Mouse (Mus musculus) urinary bladder, postnatal 4 days (tissue): Measurements from ENCODE around the gene Ces2f.
"Not testable (repeated sequence)": the region's sequence is repeated elsewhere in the genome, so short reads cannot be mapped to it uniquely, and the experiment has no call there.

Experiments used
- DNase-seq, 2 experiments: peaks; one replicate each; pipeline ENCODE4 v3.0.0; 2021 to 2022; ENCODE audit warnings: low spot score in 2 of 2

Gene Ces2f

GRCm38 (mm10) chr8:104947056-104947455 is at the start of gene Ces2f:
Ces2f (plus strand) TSS chr8:104947356.
- no peak for DNase-seq

GRCm38 (mm10) chr8:104901746-104902145 is 45.4 kb upstream of the Ces2f start:
- no peak for DNase-seq

GRCm38 (mm10) chr8:104907111-104907510 is 40.0 kb upstream of the Ces2f start:
- no peak for DNase-seq

- not testable (repeated sequence) for DNase-seq
These were observed 38.1 kb upstream of the Ces2f start for GRCm38 (mm10) chr8:104909021-104909420.

- not testable (repeated sequence) for DNase-seq
These were observed 37.5 kb upstream of the Ces2f start for GRCm38 (mm10) chr8:104909651-104910050.

GRCm38 (mm10) chr8:104925972-104926596 is 21.1 kb upstream of the Ces2f start, which contains the start of gene Ces2e:
Ces2e (plus strand) TSS chr8:104926260.
- DNase-seq: no peak

GRCm38 (mm10) chr8:104927301-104927700 is 19.9 kb upstream of the Ces2f start:
- no peak for DNase-seq

- no peak for DNase-seq
These were observed 2.5 kb upstream of the Ces2f start for GRCm38 (mm10) chr8:104944665-104945064.

GRCm38 (mm10) chr8:104949031-104949430 is 1.9 kb downstream of the Ces2f start:
- no peak for DNase-seq

GRCm38 (mm10) chr8:104961537-104961961 is 14.4 kb downstream of the Ces2f start, which contains the start of gene Ces2g:
Ces2g (plus strand) TSS chr8:104961718.
- DNase-seq: peak in 1 of 2 experiments; percentile 24

GRCm38 (mm10) chr8:104962229-104962901 is 15.2 kb downstream of the Ces2f start:
- no peak for DNase-seq

GRCm38 (mm10) chr8:104963375-104963894 is 16.3 kb downstream of the Ces2f start:
- DNase-seq: no peak

- no peak for DNase-seq
These were observed 37.0 kb downstream of the Ces2f start for GRCm38 (mm10) chr8:104984126-104984525.

- no peak for DNase-seq
These were observed 37.8 kb downstream of the Ces2f start for GRCm38 (mm10) chr8:104984942-104985341.

- DNase-seq: no peak
These were observed 51.0 kb downstream of the Ces2f start for GRCm38 (mm10) chr8:104998191-104998590.

- DNase-seq: no peak
These were observed 52.0 kb downstream of the Ces2f start for GRCm38 (mm10) chr8:104999183-104999582.

GRCm38 (mm10) chr8:105000586-105000985 is 53.4 kb downstream of the Ces2f start, which contains the start of gene Ces2h:
Ces2h (plus strand) TSS chr8:105000853.
- no peak for DNase-seq
